Mouse (Mus musculus): ENCODE results near the gene Hvcn1. TPM values are rescaled to one million over a fixed set of nuclear protein-coding genes. Genes with fewer than 3 reads are reported as not detected.
A peak's percentile ranks its signal among the peaks of the same experiment; 100 is the strongest.

Gene Hvcn1
- polyA plus RNA-seq, 2 experiments, result 8.6 to 9.6 TPM

GRCm38 (mm10) chr5:122231431-122231830, 24.8 kb downstream of the Hvcn1 start:
- no peaks in the 10 kb centered on the region for H3K27me3 ChIP-seq (ENCODE audit: control insufficient read depth, insufficient read depth, low read length)
- H3K4me3 ChIP-seq (replicated peaks; ENCODE audit: low read length), result no peak overlapping the region
- TF ChIP-seq POLR2A (IDR thresholded peaks at IDR 0.05; ENCODE audit: borderline replicate concordance, extremely low read depth, insufficient read depth, insufficient read length), result no peak
- ATAC-seq (ENCODE audit: low FRiP score, low read depth), result no peak
- no peak overlapping the region for H3K4me2 ChIP-seq (replicated peaks; ENCODE audit: low read depth, low read length, severe bottlenecking)
- no peak for DNase-seq (ENCODE audit: low spot score)
- H3K9me3 ChIP-seq (ENCODE audit: control insufficient read depth, low read length), result peaks cover 3% of the 10 kb centered on the region; the same call in 1 of the 2 replicates
- no peak overlapping the region for H3K27ac ChIP-seq (replicated peaks; ENCODE audit: low read depth, low read length)
- no peak overlapping the region for H3K9ac ChIP-seq (ENCODE audit: low read depth, low read length, severe bottlenecking)
- H3K4me1 ChIP-seq (ENCODE audit: control insufficient read depth, insufficient read depth, low read length), result peaks cover 15% of the 10 kb centered on the region
- WGBS, result 71% methylated on average over 6 of the region's 6 CpGs
- no peaks in the 10 kb centered on the region for H3K36me3 ChIP-seq (ENCODE audit: control insufficient read depth, insufficient read depth, low read length)

- H3K9ac ChIP-seq (ENCODE audit: low read depth, low read length, severe bottlenecking), result no peak overlapping the region
- no peak overlapping the region for H3K4me2 ChIP-seq (replicated peaks; ENCODE audit: low read depth, low read length, severe bottlenecking)
- H3K27ac ChIP-seq (replicated peaks; ENCODE audit: low read depth, low read length), result no peak overlapping the region
- H3K27me3 ChIP-seq (ENCODE audit: control insufficient read depth, insufficient read depth, low read length), result no peaks in the 10 kb centered on the region
- no peaks in the 10 kb centered on the region for H3K36me3 ChIP-seq (ENCODE audit: control insufficient read depth, insufficient read depth, low read length)
- ATAC-seq (ENCODE audit: low FRiP score, low read depth), result peak; percentile 11; the same call in 1 of the 2 replicates
- 42% methylated on average over 5 of the region's 5 CpGs for WGBS
- peaks cover 3% of the 10 kb centered on the region; the same call in 1 of the 2 replicates for H3K9me3 ChIP-seq (ENCODE audit: control insufficient read depth, low read length)
- peaks cover 15% of the 10 kb centered on the region for H3K4me1 ChIP-seq (ENCODE audit: control insufficient read depth, insufficient read depth, low read length)
- no peak for TF ChIP-seq POLR2A (IDR thresholded peaks at IDR 0.05; ENCODE audit: borderline replicate concordance, extremely low read depth, insufficient read depth, insufficient read length)
- DNase-seq (ENCODE audit: low spot score), result peak; percentile 58
- no peak overlapping the region for H3K4me3 ChIP-seq (replicated peaks; ENCODE audit: low read length)
These were observed 25.4 kb downstream of the Hvcn1 start for GRCm38 (mm10) chr5:122232004-122232403.

GRCm38 (mm10) chr5:122233077-122233581, 26.5 kb downstream of the Hvcn1 start:
- H3K4me1 ChIP-seq (ENCODE audit: control insufficient read depth, insufficient read depth, low read length), result peaks cover 15% of the 10 kb centered on the region
- WGBS, result 77% methylated on average over 14 of the region's 14 CpGs
- no peak for TF ChIP-seq POLR2A (IDR thresholded peaks at IDR 0.05; ENCODE audit: borderline replicate concordance, extremely low read depth, insufficient read depth, insufficient read length)
- H3K9ac ChIP-seq (ENCODE audit: low read depth, low read length, severe bottlenecking), result no peak overlapping the region
- H3K9me3 ChIP-seq (ENCODE audit: control insufficient read depth, low read length), result peaks cover 1% of the 10 kb centered on the region; the same call in 1 of the 2 replicates
- DNase-seq (ENCODE audit: low spot score) (no peak), ATAC-seq (ENCODE audit: low FRiP score, low read depth) (no peak)
- no peak overlapping the region for H3K4me2 ChIP-seq (replicated peaks; ENCODE audit: low read depth, low read length, severe bottlenecking)
- no peak overlapping the region for H3K4me3 ChIP-seq (replicated peaks; ENCODE audit: low read length)
- no peaks in the 10 kb centered on the region for H3K36me3 ChIP-seq (ENCODE audit: control insufficient read depth, insufficient read depth, low read length)
- no peaks in the 10 kb centered on the region for H3K27me3 ChIP-seq (ENCODE audit: control insufficient read depth, insufficient read depth, low read length)
- no peak overlapping the region for H3K27ac ChIP-seq (replicated peaks; ENCODE audit: low read depth, low read length)

GRCm38 (mm10) chr5:122233695-122234094, 27.1 kb downstream of the Hvcn1 start:
- Histone ChIP-seq H3K9ac (ENCODE audit: low read depth, low read length, severe bottlenecking) (no peak overlapping the region), H3K27me3 (ENCODE audit: control insufficient read depth, insufficient read depth, low read length) (no peaks in the 10 kb centered on the region), H3K4me1 (ENCODE audit: control insufficient read depth, insufficient read depth, low read length) (peaks cover 15% of the 10 kb centered on the region), H3K27ac (replicated peaks; ENCODE audit: low read depth, low read length) (no peak overlapping the region), H3K9me3 (ENCODE audit: control insufficient read depth, low read length) (no peaks in the 10 kb centered on the region), H3K4me3 (replicated peaks; ENCODE audit: low read length) (no peak overlapping the region), H3K36me3 (ENCODE audit: control insufficient read depth, insufficient read depth, low read length) (peaks cover 5% of the 10 kb centered on the region; the same call in 1 of the 2 replicates), H3K4me2 (replicated peaks; ENCODE audit: low read depth, low read length, severe bottlenecking) (no peak overlapping the region)
- DNase-seq (ENCODE audit: low spot score) (no peak), ATAC-seq (ENCODE audit: low FRiP score, low read depth) (no peak)
- TF ChIP-seq POLR2A (IDR thresholded peaks at IDR 0.05; ENCODE audit: borderline replicate concordance, extremely low read depth, insufficient read depth, insufficient read length), result no peak
- WGBS, result 83% methylated on average over 12 of the region's 12 CpGs

GRCm38 (mm10) chr5:122234319-122235195, 28.0 kb downstream of the Hvcn1 start:
- Histone ChIP-seq H3K36me3 (ENCODE audit: control insufficient read depth, insufficient read depth, low read length) (peaks cover 8% of the 10 kb centered on the region), H3K27ac (replicated peaks; ENCODE audit: low read depth, low read length) (0 out of 2 replicates have a peak overlapping the region, but pooled peaks have one; percentile 9), H3K4me1 (ENCODE audit: control insufficient read depth, insufficient read depth, low read length) (peaks cover 15% of the 10 kb centered on the region), H3K9ac (ENCODE audit: low read depth, low read length, severe bottlenecking) (no peak overlapping the region), H3K27me3 (ENCODE audit: control insufficient read depth, insufficient read depth, low read length) (no peaks in the 10 kb centered on the region), H3K4me2 (replicated peaks; ENCODE audit: low read depth, low read length, severe bottlenecking) (no peak overlapping the region), H3K4me3 (replicated peaks; ENCODE audit: low read length) (no peak overlapping the region), H3K9me3 (ENCODE audit: control insufficient read depth, low read length) (no peaks in the 10 kb centered on the region)
- 68% methylated on average over 9 of the region's 9 CpGs for WGBS
- ATAC-seq (ENCODE audit: low FRiP score, low read depth) (no peak), DNase-seq (ENCODE audit: low spot score) (no peak)
- TF ChIP-seq POLR2A (IDR thresholded peaks at IDR 0.05; ENCODE audit: borderline replicate concordance, extremely low read depth, insufficient read depth, insufficient read length), result no peak
